Mouse (Mus musculus): ENCODE results near the gene Lpin2. TPM values are rescaled to one million over a fixed set of nuclear protein-coding genes. Genes with fewer than 3 reads are reported as not detected.

Lpin2 gene
- polyA plus RNA-seq, 1 experiment from 2014 or later, result 65.8 TPM

GRCm38 (mm10) chr17:71285929-71286328 is 103.6 kb downstream of the Lpin2 start:
- no peak overlapping the region for H3K9ac ChIP-seq (replicated peaks; ENCODE audit: low read length)
- no peak overlapping the region for H3K27ac ChIP-seq (ENCODE audit: low read length)
- H3K4me1 ChIP-seq (ENCODE audit: insufficient read depth, low read length), result peaks cover 8% of the 10 kb centered on the region; the same call in 1 of the 2 replicates
- WGBS, result 69% methylated on average over 6 of the region's 6 CpGs
- H3K9me3 ChIP-seq (ENCODE audit: low read length), result no peaks in the 10 kb centered on the region
- H3K36me3 ChIP-seq (ENCODE audit: insufficient read depth, low read length), result no peaks in the 10 kb centered on the region
- no peaks in the 10 kb centered on the region for H3K27me3 ChIP-seq (ENCODE audit: insufficient read depth, low read length)
- ATAC-seq (ENCODE audit: low FRiP score, low TSS enrichment), result no peak
- H3K4me3 ChIP-seq (ENCODE audit: low read length), result no peak overlapping the region
- H3K4me2 ChIP-seq (replicated peaks; ENCODE audit: low read depth, low read length), result no peak overlapping the region

- Histone ChIP-seq H3K27me3 (ENCODE audit: insufficient read depth, low read length) (no peaks in the 10 kb centered on the region), H3K4me3 (ENCODE audit: low read length) (no peak overlapping the region), H3K4me1 (ENCODE audit: insufficient read depth, low read length) (peaks cover 8% of the 10 kb centered on the region; the same call in 1 of the 2 replicates), H3K9me3 (ENCODE audit: low read length) (no peaks in the 10 kb centered on the region), H3K4me2 (replicated peaks; ENCODE audit: low read depth, low read length) (no peak overlapping the region), H3K9ac (replicated peaks; ENCODE audit: low read length) (no peak overlapping the region), H3K27ac (ENCODE audit: low read length) (no peak overlapping the region), H3K36me3 (ENCODE audit: insufficient read depth, low read length) (no peaks in the 10 kb centered on the region)
- WGBS, result 99% methylated on average over 7 of the region's 7 CpGs
- ATAC-seq (ENCODE audit: low FRiP score, low TSS enrichment), result no peak
Observed at GRCm38 (mm10) chr17:71287586-71287985, 105.2 kb downstream of the Lpin2 start.

GRCm38 (mm10) chr17:71288145-71288758 is 105.9 kb downstream of the Lpin2 start:
- no peaks in the 10 kb centered on the region for H3K27me3 ChIP-seq (ENCODE audit: insufficient read depth, low read length)
- H3K27ac ChIP-seq (ENCODE audit: low read length), result no peak overlapping the region
- H3K9ac ChIP-seq (replicated peaks; ENCODE audit: low read length), result no peak overlapping the region
- no peak for ATAC-seq (ENCODE audit: low FRiP score, low TSS enrichment)
- 79% methylated on average over 11 of the region's 11 CpGs for WGBS
- H3K9me3 ChIP-seq (ENCODE audit: low read length), result no peaks in the 10 kb centered on the region
- peaks cover 8% of the 10 kb centered on the region; the same call in 1 of the 2 replicates for H3K4me1 ChIP-seq (ENCODE audit: insufficient read depth, low read length)
- H3K4me3 ChIP-seq (ENCODE audit: low read length), result no peak overlapping the region
- no peak overlapping the region for H3K4me2 ChIP-seq (replicated peaks; ENCODE audit: low read depth, low read length)
- H3K36me3 ChIP-seq (ENCODE audit: insufficient read depth, low read length), result no peaks in the 10 kb centered on the region

GRCm38 (mm10) chr17:71288808-71289548 is 106.6 kb downstream of the Lpin2 start:
- peaks cover 8% of the 10 kb centered on the region; the same call in 1 of the 2 replicates for H3K4me1 ChIP-seq (ENCODE audit: insufficient read depth, low read length)
- ATAC-seq (ENCODE audit: low FRiP score, low TSS enrichment), result no peak
- H3K27ac ChIP-seq (ENCODE audit: low read length), result no peak overlapping the region
- no peak overlapping the region for H3K9ac ChIP-seq (replicated peaks; ENCODE audit: low read length)
- WGBS, result 81% methylated on average over 10 of the region's 10 CpGs
- no peaks in the 10 kb centered on the region for H3K36me3 ChIP-seq (ENCODE audit: insufficient read depth, low read length)
- no peaks in the 10 kb centered on the region for H3K27me3 ChIP-seq (ENCODE audit: insufficient read depth, low read length)
- H3K9me3 ChIP-seq (ENCODE audit: low read length), result no peaks in the 10 kb centered on the region
- H3K4me2 ChIP-seq (replicated peaks; ENCODE audit: low read depth, low read length), result no peak overlapping the region
- H3K4me3 ChIP-seq (ENCODE audit: low read length), result no peak overlapping the region

DNA sequence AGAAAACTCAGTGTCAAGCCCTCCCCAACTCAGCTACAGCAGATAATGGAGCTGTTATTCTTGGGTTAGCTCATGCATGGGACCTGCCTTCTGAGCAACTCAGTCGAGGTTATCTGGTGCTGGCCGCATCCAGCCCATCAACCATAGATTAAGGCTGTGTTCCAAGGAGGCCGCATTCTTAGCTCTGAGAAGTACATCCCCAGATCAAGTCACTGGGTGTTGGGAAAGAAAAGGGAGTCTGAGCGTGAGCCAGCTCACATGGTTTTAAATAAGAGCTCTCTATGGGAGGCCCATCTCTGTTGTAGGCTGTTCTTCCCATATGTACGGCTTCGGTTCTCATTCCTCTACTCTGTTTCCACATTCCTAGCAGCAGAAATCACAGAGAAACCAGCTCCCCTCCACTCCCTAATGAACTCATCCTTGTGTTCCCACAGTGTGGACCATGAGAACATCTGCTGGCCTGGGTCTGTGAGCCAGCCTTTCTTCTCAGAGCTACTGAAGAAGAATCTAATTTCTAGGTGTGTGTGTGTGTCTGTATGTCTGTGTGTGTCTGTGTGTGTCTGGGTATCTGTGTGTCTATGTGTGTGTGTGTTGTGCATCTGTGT is 107.3 kb downstream of the Lpin2 start:
- WGBS, result 76% methylated on average over 6 of the region's 6 CpGs

GRCm38 (mm10) chr17:71290486-71291410 is 108.4 kb downstream of the Lpin2 start:
- H3K27ac ChIP-seq (ENCODE audit: low read length), result no peak overlapping the region
- 82% methylated on average over 7 of the region's 7 CpGs for WGBS

More for the DNA sequence above, 107.3 kb downstream of the Lpin2 start:
- Histone ChIP-seq H3K9me3 (ENCODE audit: low read length) (no peaks in the 10 kb centered on the region), H3K4me3 (ENCODE audit: low read length) (no peak overlapping the region), H3K27ac (ENCODE audit: low read length) (no peak overlapping the region), H3K36me3 (ENCODE audit: insufficient read depth, low read length) (no peaks in the 10 kb centered on the region), H3K4me2 (replicated peaks; ENCODE audit: low read depth, low read length) (no peak overlapping the region), H3K4me1 (ENCODE audit: insufficient read depth, low read length) (peaks cover 8% of the 10 kb centered on the region; the same call in 1 of the 2 replicates), H3K9ac (replicated peaks; ENCODE audit: low read length) (no peak overlapping the region), H3K27me3 (ENCODE audit: insufficient read depth, low read length) (no peaks in the 10 kb centered on the region)
- no peak for ATAC-seq (ENCODE audit: low FRiP score, low TSS enrichment)

DNA sequence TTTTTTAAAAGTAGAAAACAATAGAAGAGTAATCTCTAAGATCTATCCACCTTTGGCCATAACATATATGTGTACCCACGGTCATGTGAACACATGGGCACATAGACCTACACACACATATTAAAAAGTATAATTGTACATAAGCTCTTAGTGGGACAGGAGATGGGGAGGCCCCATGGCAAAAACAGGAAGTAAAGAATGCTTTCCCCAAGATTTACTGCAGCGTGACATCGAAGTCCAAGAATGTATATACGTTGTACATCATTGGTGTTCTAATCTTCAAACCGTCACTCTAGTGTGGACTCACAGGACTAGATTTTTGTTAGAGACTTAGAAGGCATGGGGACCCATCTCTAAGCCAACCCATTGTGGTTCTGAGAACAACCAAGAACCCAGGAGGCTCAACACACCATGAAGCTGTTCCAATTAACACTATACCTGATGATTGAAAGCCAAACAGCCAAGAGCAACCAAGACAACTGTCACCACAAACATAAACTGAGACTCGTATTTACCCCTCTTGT is 109.6 kb downstream of the Lpin2 start:
- Histone ChIP-seq H3K4me2 (replicated peaks; ENCODE audit: low read depth, low read length) (no peak overlapping the region), H3K9ac (replicated peaks; ENCODE audit: low read length) (no peak overlapping the region), H3K4me1 (ENCODE audit: insufficient read depth, low read length) (no peaks in the 10 kb centered on the region), H3K4me3 (ENCODE audit: low read length) (no peak overlapping the region), H3K27ac (ENCODE audit: low read length) (no peak overlapping the region), H3K36me3 (ENCODE audit: insufficient read depth, low read length) (no peaks in the 10 kb centered on the region), H3K9me3 (ENCODE audit: low read length) (no peaks in the 10 kb centered on the region), H3K27me3 (ENCODE audit: insufficient read depth, low read length) (no peaks in the 10 kb centered on the region)
- no peak for ATAC-seq (ENCODE audit: low FRiP score, low TSS enrichment)
- WGBS, result 82% methylated on average over 6 of the region's 6 CpGs

More at GRCm38 (mm10) chr17:71290486-71291410, 108.4 kb downstream of the Lpin2 start:
- Histone ChIP-seq H3K9ac (replicated peaks; ENCODE audit: low read length) (no peak overlapping the region), H3K36me3 (ENCODE audit: insufficient read depth, low read length) (no peaks in the 10 kb centered on the region), H3K4me3 (ENCODE audit: low read length) (no peak overlapping the region), H3K27me3 (ENCODE audit: insufficient read depth, low read length) (no peaks in the 10 kb centered on the region), H3K4me2 (replicated peaks; ENCODE audit: low read depth, low read length) (no peak overlapping the region), H3K9me3 (ENCODE audit: low read length) (no peaks in the 10 kb centered on the region), H3K4me1 (ENCODE audit: insufficient read depth, low read length) (no peaks in the 10 kb centered on the region)
- no peak for ATAC-seq (ENCODE audit: low FRiP score, low TSS enrichment)

GRCm38 (mm10) chr17:71292897-71293296 is 110.5 kb downstream of the Lpin2 start:
- H3K27ac ChIP-seq (ENCODE audit: low read length), result no peak overlapping the region
- WGBS, result 67% methylated on average over 4 of the region's 4 CpGs
- no peak overlapping the region for H3K4me3 ChIP-seq (ENCODE audit: low read length)
- H3K9ac ChIP-seq (replicated peaks; ENCODE audit: low read length), result no peak overlapping the region
- H3K4me1 ChIP-seq (ENCODE audit: insufficient read depth, low read length), result no peaks in the 10 kb centered on the region
- H3K4me2 ChIP-seq (replicated peaks; ENCODE audit: low read depth, low read length), result no peak overlapping the region
- no peaks in the 10 kb centered on the region for H3K9me3 ChIP-seq (ENCODE audit: low read length)
- ATAC-seq (ENCODE audit: low FRiP score, low TSS enrichment), result no peak
- no peaks in the 10 kb centered on the region for H3K36me3 ChIP-seq (ENCODE audit: insufficient read depth, low read length)
- H3K27me3 ChIP-seq (ENCODE audit: insufficient read depth, low read length), result no peaks in the 10 kb centered on the region

GRCm38 (mm10) chr17:71294570-71294969 is 112.2 kb downstream of the Lpin2 start:
- WGBS, result 85% methylated on average over 3 of the region's 3 CpGs
- Histone ChIP-seq H3K4me3 (ENCODE audit: low read length) (no peak overlapping the region), H3K9me3 (ENCODE audit: low read length) (peaks cover 3% of the 10 kb centered on the region; the same call in 1 of the 2 replicates), H3K27me3 (ENCODE audit: insufficient read depth, low read length) (no peaks in the 10 kb centered on the region), H3K4me1 (ENCODE audit: insufficient read depth, low read length) (no peaks in the 10 kb centered on the region), H3K36me3 (ENCODE audit: insufficient read depth, low read length) (no peaks in the 10 kb centered on the region), H3K27ac (ENCODE audit: low read length) (no peak overlapping the region), H3K9ac (replicated peaks; ENCODE audit: low read length) (no peak overlapping the region), H3K4me2 (replicated peaks; ENCODE audit: low read depth, low read length) (no peak overlapping the region)
- no peak for ATAC-seq (ENCODE audit: low FRiP score, low TSS enrichment)

All from kidney, embryonic 16.5 days (tissue).